Mouse (Mus musculus): ENCODE measurements around the gene C9orf72.

GRCm38 (mm10) chr4:35165947-35166346, 60.0 kb downstream of the C9orf72 start:
- TF ChIP-seq CTCF (IDR thresholded peaks at IDR 0.05 in 2 of 3, conservative IDR thresholded peaks at IDR 0.05 in 1 of 3; ENCODE audit: control insufficient read depth in 1 of 3, insufficient read depth in 1 of 3, low read depth in 2 of 3, low read length in 3 of 3, poor library complexity in 1 of 3, severe bottlenecking in 1 of 3) (no peak), RAD21 (IDR thresholded peaks at IDR 0.05; ENCODE audit: low read depth, low read length) (no peak), MYC (IDR thresholded peaks at IDR 0.05; ENCODE audit: low read depth, low read length) (no peak)
